Mouse (Mus musculus): Measurements from ENCODE around the gene Lat.

GRCm38 (mm10) chr7:126416615-126417014, 47.2 kb upstream of the Lat start:
- TF ChIP-seq CHD1 (IDR thresholded peaks at IDR 0.05; ENCODE audit: low read depth, low read length) (no peak), MAZ (IDR thresholded peaks at IDR 0.05; ENCODE audit: low read depth, low read length) (no peak), CTCF (IDR thresholded peaks at IDR 0.05 in 2 of 3, conservative IDR thresholded peaks at IDR 0.05 in 1 of 3; ENCODE audit: control insufficient read depth in 1 of 3, insufficient read depth in 1 of 3, low read depth in 2 of 3, low read length in 3 of 3, poor library complexity in 1 of 3, severe bottlenecking in 1 of 3) (no peak), SMC3 (IDR thresholded peaks at IDR 0.05; ENCODE audit: low read depth, low read length) (no peak), ETS1 (IDR thresholded peaks at IDR 0.05; ENCODE audit: low read depth, low read length) (no peak), NELFE (IDR thresholded peaks at IDR 0.05; ENCODE audit: low read depth, low read length) (no peak), RCOR1 (IDR thresholded peaks at IDR 0.05; ENCODE audit: low read depth, low read length) (no peak), POLR2A (IDR thresholded peaks at IDR 0.05; ENCODE audit: control insufficient read depth in 1 of 2, insufficient read depth in 1 of 2, low read depth in 1 of 2, low read length in 2 of 2, poor library complexity in 1 of 2) (no peak), MEF2A (IDR thresholded peaks at IDR 0.05; ENCODE audit: extremely low read depth, insufficient replicate concordance, low read depth, low read length, poor library complexity, severe bottlenecking) (no peak), EP300 (IDR thresholded peaks at IDR 0.05; ENCODE audit: low read depth in 1 of 2, low read length in 2 of 2) (peak; percentile 41 to 44; a peak in 2 of 4 replicates), KAT2A (conservative IDR thresholded peaks at IDR 0.05; ENCODE audit: low read depth, low read length) (no peak), ZNF384 (IDR thresholded peaks at IDR 0.05; ENCODE audit: low read depth, low read length) (no peak), ELF1 (IDR thresholded peaks at IDR 0.05; ENCODE audit: low read depth, low read length) (no peak)
